Mouse (Mus musculus) MEL (cell line): ENCODE results near the gene Tprkb. TPM values are rescaled to one million over a fixed set of nuclear protein-coding genes. Genes with fewer than 3 reads are reported as not detected.

Experiments used
- DNase-seq: peaks from one replicate; pipeline ENCODE4 v3.0.0; 2011; ENCODE audit warnings: low read depth, low spot score
- H3K27ac ChIP-seq: 2 replicates; pipeline ENCODE4 v1.5.1; 2012; ENCODE audit warnings: low read depth, mild to moderate bottlenecking, control low read depth, low read length, moderate library complexity; ENCODE audit not compliant: control insufficient read depth
- H3K27me3 ChIP-seq, 2 experiments: fragments of 150-350 bp in 1 of 2; sonication (generic) in 1 of 2; 2 replicates each; pipeline ENCODE4 v1.6.1; 2012; ENCODE audit warnings: low read length in 2 of 2, mild to moderate bottlenecking in 2 of 2, improper control_type of control experiment in 1 of 2, moderate library complexity in 1 of 2; ENCODE audit not compliant: insufficient read depth in 2 of 2, control insufficient read depth in 1 of 2
- H3K36me3 ChIP-seq, 2 experiments: 2 replicates each; pipeline ENCODE4 v1.6.1; 2012 to 2014; ENCODE audit warnings: low read length in 2 of 2, improper control_type of control experiment in 1 of 2, inconsistent platforms in 1 of 2, mild to moderate bottlenecking in 1 of 2; ENCODE audit not compliant: insufficient read depth in 2 of 2, control insufficient read depth in 1 of 2
- H3K4me1 ChIP-seq, 2 experiments: fragments of 150-350 bp in 1 of 2; sonication (generic) in 1 of 2; 2 replicates each; pipeline ENCODE4 v1.6.1; 2012; ENCODE audit warnings: low read length in 2 of 2, improper control_type of control experiment in 1 of 2, mild to moderate bottlenecking in 1 of 2; ENCODE audit not compliant: insufficient read depth in 2 of 2, control insufficient read depth in 1 of 2
- H3K4me3 ChIP-seq, 2 experiments: fragments of 150-350 bp in 1 of 2; sonication (generic) in 1 of 2; 2 replicates each; pipeline ENCODE4 v1.5.1; 2012; ENCODE audit warnings: low read depth in 2 of 2, low read length in 2 of 2, mild to moderate bottlenecking in 2 of 2, moderate library complexity in 2 of 2, control low read depth in 1 of 2, improper control_type of control experiment in 1 of 2; ENCODE audit not compliant: control insufficient read depth in 1 of 2, insufficient read depth in 1 of 2
- H3K79me2 ChIP-seq: 2 replicates; pipeline ENCODE4 v1.6.1; 2012; ENCODE audit warnings: mild to moderate bottlenecking, low read length, moderate library complexity; ENCODE audit not compliant: control insufficient read depth, poor library complexity, insufficient read depth
- H3K9ac ChIP-seq: 2 replicates; pipeline ENCODE4 v1.6.1; 2012; ENCODE audit warnings: low read depth, mild to moderate bottlenecking, control low read depth, low read length, moderate library complexity; ENCODE audit not compliant: control insufficient read depth, poor library complexity, severe bottlenecking
- H3K9me3 ChIP-seq: fragments of 150-350 bp; sonication (generic); replicated peaks from 2 replicates; pipeline ENCODE4 v1.6.1; 2012; ENCODE audit warnings: mild to moderate bottlenecking, low read length, improper control_type of control experiment, moderate library complexity; ENCODE audit not compliant: insufficient read depth
- CHD1 ChIP-seq: IDR thresholded peaks from 2 replicates; pipeline ENCODE4 v1.6.1; 2012; ENCODE audit warnings: low read depth, mild to moderate bottlenecking, inconsistent platforms, low read length, improper control_type of control experiment
- CHD2 ChIP-seq: IDR thresholded peaks from 2 replicates; pipeline ENCODE4 v1.6.1; 2011; ENCODE audit warnings: low read length, improper control_type of control experiment
- CTCF ChIP-seq, 3 experiments: IDR thresholded peaks in 2 of 3; conservative IDR thresholded peaks in 1 of 3; 2 replicates each; pipeline ENCODE4 v1.5.1; 2011 to 2012; ENCODE audit warnings: low read length in 3 of 3, low read depth in 2 of 3, mild to moderate bottlenecking in 2 of 3, improper control_type of control experiment in 1 of 3, inconsistent platforms in 1 of 3, mixed read lengths in 1 of 3, moderate library complexity in 1 of 3; ENCODE audit not compliant: control insufficient read depth in 1 of 3, insufficient read depth in 1 of 3, poor library complexity in 1 of 3, severe bottlenecking in 1 of 3
- EP300 ChIP-seq, 2 experiments: IDR thresholded peaks; 2 replicates each; pipeline ENCODE4 v1.6.1; 2011; ENCODE audit warnings: improper control_type of control experiment in 2 of 2, low read length in 2 of 2, low read depth in 1 of 2, mild to moderate bottlenecking in 1 of 2
- ETS1 ChIP-seq: IDR thresholded peaks from 2 replicates; pipeline ENCODE4 v1.6.1; 2012; ENCODE audit warnings: low read depth, mild to moderate bottlenecking, inconsistent platforms, low read length, improper control_type of control experiment, moderate library complexity
- JUND ChIP-seq: IDR thresholded peaks from 2 replicates; pipeline ENCODE4 v1.6.1; 2011; ENCODE audit warnings: low read depth, mild to moderate bottlenecking, improper control_type of control experiment, low read length
- MAZ ChIP-seq: IDR thresholded peaks from 2 replicates; pipeline ENCODE4 v1.6.1; 2012; ENCODE audit warnings: low read depth, mild to moderate bottlenecking, inconsistent platforms, low read length, improper control_type of control experiment
- MYB ChIP-seq: IDR thresholded peaks from 2 replicates; pipeline ENCODE4 v1.6.1; 2011; ENCODE audit warnings: mild to moderate bottlenecking, low read depth, low read length, improper control_type of control experiment
- MYC ChIP-seq: IDR thresholded peaks from 2 replicates; pipeline ENCODE4 v1.6.1; 2011; ENCODE audit warnings: low read depth, mild to moderate bottlenecking, low read length, improper control_type of control experiment, moderate library complexity
- NELFE ChIP-seq: IDR thresholded peaks from 2 replicates; pipeline ENCODE4 v1.6.1; 2011; ENCODE audit warnings: low read depth, low read length, improper control_type of control experiment
- POLR2AphosphoS5 ChIP-seq: IDR thresholded peaks from 2 replicates; pipeline ENCODE4 v1.6.1; 2012; ENCODE audit warnings: low read depth, borderline replicate concordance, mild to moderate bottlenecking, inconsistent platforms, low read length, moderate library complexity, mixed read lengths
- TBP ChIP-seq: IDR thresholded peaks from 2 replicates; pipeline ENCODE4 v1.8.0; 2011; ENCODE audit warnings: low read depth, low read length, improper control_type of control experiment
- TCF12 ChIP-seq: IDR thresholded peaks from 2 replicates; pipeline ENCODE4 v1.6.1; 2014; ENCODE audit warnings: low read depth, mild to moderate bottlenecking, inconsistent platforms, low read length, improper control_type of control experiment, moderate library complexity
- UBTF ChIP-seq: IDR thresholded peaks from 2 replicates; pipeline ENCODE4 v1.6.1; 2012; ENCODE audit warnings: low read depth, mild to moderate bottlenecking, inconsistent platforms, low read length, improper control_type of control experiment, moderate library complexity, borderline replicate concordance; ENCODE audit not compliant: insufficient read depth
- USF2 ChIP-seq, 2 experiments: IDR thresholded peaks; 2 replicates each; pipeline ENCODE4 v1.6.1; 2011 to 2012; ENCODE audit warnings: improper control_type of control experiment in 2 of 2, low read length in 2 of 2, borderline replicate concordance in 1 of 2, inconsistent platforms in 1 of 2, low read depth in 1 of 2, mild to moderate bottlenecking in 1 of 2; ENCODE audit not compliant: insufficient read depth in 1 of 2
- ZKSCAN1 ChIP-seq: IDR thresholded peaks from 2 replicates; pipeline ENCODE4 v1.6.1; 2012; ENCODE audit warnings: low read depth, mild to moderate bottlenecking, inconsistent platforms, low read length, improper control_type of control experiment, moderate library complexity
- ZMIZ1 ChIP-seq: IDR thresholded peaks from 2 replicates; pipeline ENCODE4 v1.6.1; 2012; ENCODE audit warnings: low read depth, mild to moderate bottlenecking, inconsistent platforms, low read length, improper control_type of control experiment, moderate library complexity
- ZNF384 ChIP-seq: IDR thresholded peaks from 2 replicates; pipeline ENCODE4 v1.6.1; 2012; ENCODE audit warnings: low read depth, mild to moderate bottlenecking, inconsistent platforms, low read length, improper control_type of control experiment
- polyA plus RNA-seq, 2 experiments: library from polyadenylated mRNA; stranded (reverse) in 1 of 2; unstranded in 1 of 2; fragments of >175 nt in 1 of 2; fragments of >200 nt in 1 of 2; gene quantifications; 2 replicates each; pipeline versions ENCODE4 v1.2.1 to v1.2.4; 2012; ENCODE audit warnings: low replicate concordance in 2 of 2, low read depth in 1 of 2; ENCODE audit not compliant: insufficient read length in 2 of 2, insufficient read depth in 1 of 2, missing spikeins in 1 of 2
- total RNA-seq: library from RNA; depleted of rRNA; stranded (reverse); fragments of 300-350 nt; gene quantifications from 2 replicates; pipeline ENCODE4 v1.2.3, GENCODE M21; 2012

The Tprkb gene
- total and polyA plus RNA-seq, 3 experiments = 66.5 to 87.6 (median 85.1) TPM

DNA sequence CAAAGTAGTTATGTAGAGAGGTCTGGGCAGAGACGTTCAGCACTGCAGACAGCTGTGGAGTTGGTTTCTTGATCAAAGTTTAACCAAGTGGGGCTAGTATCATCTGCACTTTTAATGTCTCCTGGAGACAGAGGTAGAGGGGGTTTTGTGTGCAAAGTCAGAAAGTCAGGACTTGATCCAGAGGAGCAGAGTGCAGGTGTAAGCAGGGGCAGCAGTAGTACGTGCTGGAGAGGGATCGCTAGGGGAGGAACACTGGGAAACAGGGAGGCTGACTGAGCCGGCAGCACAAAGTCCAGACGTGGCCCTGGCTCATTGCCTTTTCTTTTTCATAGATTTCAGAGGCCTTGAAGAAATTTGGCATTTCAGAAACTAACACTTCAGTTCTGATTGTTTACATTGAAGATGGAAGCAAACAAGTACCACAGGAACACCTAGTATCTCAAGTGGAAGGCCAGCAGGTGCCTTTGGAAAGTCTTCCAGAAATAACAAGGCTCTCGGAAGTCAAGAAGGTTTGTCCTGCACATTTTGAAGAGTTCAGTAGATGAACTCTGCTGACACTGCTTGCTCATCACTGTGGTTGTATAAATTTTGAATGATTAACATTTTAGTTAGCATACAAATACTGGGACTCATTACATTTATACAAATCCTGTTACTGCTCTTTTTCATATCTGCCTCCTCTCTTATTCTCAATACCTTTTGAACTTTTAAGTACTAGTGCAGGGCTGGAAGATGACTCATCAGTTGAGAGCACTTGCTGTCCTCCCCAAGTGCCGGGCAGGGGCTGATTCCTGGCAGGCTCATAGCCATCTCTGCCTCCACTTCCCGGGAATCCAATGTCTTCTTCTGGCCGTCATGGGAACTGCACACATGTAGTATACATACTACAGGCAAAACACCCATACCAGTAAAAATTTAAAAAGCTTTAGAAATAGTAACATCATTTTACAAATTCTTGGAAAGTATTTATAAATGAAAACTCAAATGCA is 16.1 kb downstream of the Tprkb start:
- H3K4me3 ChIP-seq = no peak overlapping the region
- no peaks in the 10 kb centered on the region for H3K27me3 ChIP-seq
- peaks cover 2 to 5% of the 10 kb centered on the region in 2 experiments; a peak in 2 of 4 replicates for H3K4me1 ChIP-seq
- H3K79me2 ChIP-seq = no peaks in the 10 kb centered on the region
- H3K9ac ChIP-seq = no peak overlapping the region
- no peaks in the 10 kb centered on the region for H3K9me3 ChIP-seq
- no peak for DNase-seq
- TF ChIP-seq ZNF384 (no peak), USF2 (IDR thresholded peaks at IDR 0.05; ENCODE audit: borderline replicate concordance in 1 of 2, insufficient read depth in 1 of 2, low read depth in 1 of 2, low read length in 2 of 2) (no peak)
- peaks cover 5 to 29% of the 10 kb centered on the region in 2 experiments for H3K36me3 ChIP-seq
- no peak overlapping the region for H3K27ac ChIP-seq

DNA sequence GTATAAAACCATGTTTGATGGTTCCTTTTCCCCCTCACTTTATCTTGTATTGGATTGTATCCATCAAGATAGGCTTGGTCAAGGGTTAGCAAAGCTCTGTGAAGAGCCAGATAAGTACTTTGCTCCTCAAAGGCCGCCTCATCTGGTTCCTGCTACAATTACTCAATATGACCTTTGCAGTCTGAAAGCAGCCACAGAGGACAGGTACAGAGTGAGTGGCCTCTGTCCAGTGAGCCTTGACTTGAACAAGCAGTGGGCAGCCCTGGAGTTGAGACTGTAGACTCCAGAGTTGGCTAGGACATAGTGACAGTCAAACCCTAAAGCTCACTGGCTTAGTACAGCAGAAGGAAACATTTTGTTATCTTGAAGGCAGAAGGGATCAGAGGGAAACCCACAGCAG is 17.6 kb downstream of the Tprkb start:
- peaks cover 5 to 22% of the 10 kb centered on the region in 2 experiments for H3K36me3 ChIP-seq

DNA sequence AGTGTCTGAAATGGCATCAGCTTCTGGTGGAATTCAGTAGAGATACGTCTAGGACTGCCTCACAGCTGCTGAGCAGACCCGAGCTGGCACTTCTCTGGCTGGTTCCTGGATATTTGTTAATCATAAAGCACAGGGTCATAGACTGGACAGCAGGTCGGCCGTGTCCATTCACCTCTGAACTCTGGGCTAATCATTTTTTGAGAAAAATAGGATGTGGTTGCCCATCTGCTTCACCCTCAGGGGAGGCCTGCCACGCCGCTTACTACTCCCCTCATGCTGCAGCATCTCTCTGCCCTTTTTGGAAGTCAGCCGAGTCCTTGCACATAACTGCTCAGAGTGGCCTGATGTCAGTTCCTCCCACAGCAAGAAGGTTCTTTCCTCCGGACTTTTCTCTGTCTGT is 22.4 kb downstream of the Tprkb start:
- no peak overlapping the region for H3K27ac ChIP-seq
- no peaks in the 10 kb centered on the region; the same call in 1 of the 2 replicates for H3K79me2 ChIP-seq
- no peaks in the 10 kb centered on the region for H3K9me3 ChIP-seq
- H3K4me1 ChIP-seq = peaks cover 3 to 7% of the 10 kb centered on the region in 2 experiments; a peak in 3 of 4 replicates
- H3K9ac ChIP-seq = no peak overlapping the region
- TF ChIP-seq POLR2AphosphoS5 (no peak), MAZ (no peak), JUND (no peak), ZKSCAN1 (no peak)
- TF ChIP-seq, all 39 proteins: peak for 0
- Histone ChIP-seq H3K27me3 (no peaks in the 10 kb centered on the region), H3K4me3 (no peak overlapping the region), H3K36me3 (peaks cover 0 to 7% of the 10 kb centered on the region in 2 experiments)
- no peak for DNase-seq

More for the DNA sequence above, 17.6 kb downstream of the Tprkb start:
- no peak overlapping the region for H3K4me3 ChIP-seq
- H3K79me2 ChIP-seq = no peaks in the 10 kb centered on the region
- H3K4me1 ChIP-seq = peaks cover 2 to 5% of the 10 kb centered on the region in 2 experiments; a peak in 2 of 4 replicates
- H3K27me3 ChIP-seq = no peaks in the 10 kb centered on the region
- TF ChIP-seq TBP (no peak), ZKSCAN1 (no peak), UBTF (no peak), EP300 (IDR thresholded peaks at IDR 0.05; ENCODE audit: low read depth in 1 of 2, low read length in 2 of 2) (no peak), CHD1 (no peak), TCF12 (no peak), ZMIZ1 (no peak), MYC (no peak), ZNF384 (no peak), MYB (no peak), CHD2 (no peak), ETS1 (no peak), CTCF (IDR thresholded peaks at IDR 0.05 in 2 of 3, conservative IDR thresholded peaks at IDR 0.05 in 1 of 3; ENCODE audit: control insufficient read depth in 1 of 3, insufficient read depth in 1 of 3, low read depth in 2 of 3, low read length in 3 of 3, poor library complexity in 1 of 3, severe bottlenecking in 1 of 3) (no peak), NELFE (no peak)
- DNase-seq = no peak
- H3K27ac ChIP-seq = no peak overlapping the region
- no peak overlapping the region for H3K9ac ChIP-seq
- H3K9me3 ChIP-seq = no peaks in the 10 kb centered on the region
